Comparison of ENCODE assay signal across 17 mouse cellular contexts in the genomic region with DNA sequence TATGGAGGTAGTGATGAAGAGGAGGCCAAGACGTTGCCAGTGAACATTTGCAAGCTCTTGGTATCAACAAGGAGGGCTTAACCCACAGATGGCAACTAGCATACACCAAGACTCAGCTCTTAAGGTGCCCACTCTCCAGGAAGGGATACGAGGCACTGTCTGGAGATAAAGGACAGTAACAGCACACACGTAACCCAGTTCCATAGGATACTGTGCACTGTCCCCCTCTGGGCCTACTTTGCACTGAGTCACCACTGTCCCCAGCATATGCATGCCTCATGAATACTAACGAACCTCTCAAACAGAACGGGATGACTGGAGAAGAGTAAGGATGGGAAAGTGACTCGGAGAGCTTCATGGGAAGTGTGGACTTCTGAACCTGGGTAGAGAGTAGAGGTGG. TPM values are rescaled to one million over a fixed set of nuclear protein-coding genes. Genes with fewer than 3 reads are reported as not detected.
DNase-seq lines count a peak whose midpoint lies in the region; ATAC-seq lines count a peak whose summit lies in the region.
"Had no signal": no experiment of that assay in that cellular context is flagged by ENCODE, and none has a peak within 500 bp of the region (broad histone marks: within the 10 kb centered on the region; RNA-seq: fewer than 3 reads in every experiment).

No protein-coding gene starts in this region.

- H3K27ac ChIP-seq in heart, embryonic 16.5 days (ENCODE audit: low read length) = peak overlapping the region; percentile 11; the same call in 1 of the 2 replicates
- peak overlapping the region; percentile 59 for H3K27ac ChIP-seq in embryonic facial prominence, embryonic 10.5 days (replicated peaks)
- H3K27ac ChIP-seq in hindbrain, embryonic 10.5 days = peak overlapping the region; percentile 51
- 0 out of 2 replicates have a peak overlapping the region, but pooled peaks have one; percentile 38 for H3K27ac ChIP-seq in limb, embryonic 15.5 days
- H3K27ac ChIP-seq: embryonic facial prominence, embryonic 12.5 days; layer of hippocampus, adult 2 months; liver, embryonic 12.5 days had no signal

- H3K27me3 ChIP-seq in heart, embryonic 16.5 days (ENCODE audit: control insufficient read depth, insufficient read depth, low read length) = peaks cover 16% of the 10 kb centered on the region
- no peaks in the 10 kb centered on the region for H3K27me3 ChIP-seq in embryonic facial prominence, embryonic 10.5 days (replicated peaks; ENCODE audit: low read depth, poor library complexity, severe bottlenecking)
- H3K27me3 ChIP-seq in hindbrain, embryonic 10.5 days (ENCODE audit: insufficient read depth, poor library complexity, severe bottlenecking) = no peaks in the 10 kb centered on the region
- H3K27me3 ChIP-seq in limb, embryonic 15.5 days = no peaks in the 10 kb centered on the region
- H3K27me3 ChIP-seq: embryonic facial prominence, embryonic 12.5 days; liver, embryonic 12.5 days had no signal

- no peak for DNase-seq in heart, adult 11 months
- no peak for DNase-seq in embryonic facial prominence, embryonic 10.5 days (ENCODE audit: low spot score)
- DNase-seq in hindbrain, embryonic 10.5 days (ENCODE audit: low spot score) = no peak
- no peak for DNase-seq in adrenal gland, adult 18-20 months (ENCODE audit: low spot score in 2 of 2)
- DNase-seq in embryo, embryonic 9.5 days (ENCODE audit: extremely low spot score) = no peak
- DNase-seq in spleen, postnatal 4 days (ENCODE audit: low spot score in 2 of 2) = no peak
- DNase-seq: cerebellum, adult 8-10 months; kidney, adult 2 months; lung, postnatal 36 days; thymus, adult 2 months had no signal

- H3K36me3 ChIP-seq in heart, embryonic 16.5 days (ENCODE audit: control insufficient read depth, insufficient read depth) = no peaks in the 10 kb centered on the region
- H3K36me3 ChIP-seq in embryonic facial prominence, embryonic 10.5 days (replicated peaks) = no peaks in the 10 kb centered on the region
- no peaks in the 10 kb centered on the region for H3K36me3 ChIP-seq in hindbrain, embryonic 10.5 days
- H3K36me3 ChIP-seq in limb, embryonic 15.5 days = no peaks in the 10 kb centered on the region
- H3K36me3 ChIP-seq: embryonic facial prominence, embryonic 12.5 days; heart, embryonic 12.5 days; liver, embryonic 12.5 days had no signal

- H3K4me3 ChIP-seq in heart, embryonic 16.5 days (ENCODE audit: low read length) = no peak overlapping the region
- no peak overlapping the region for H3K4me3 ChIP-seq in embryonic facial prominence, embryonic 10.5 days
- no peak overlapping the region for H3K4me3 ChIP-seq in hindbrain, embryonic 10.5 days
- no peak overlapping the region for H3K4me3 ChIP-seq in limb, embryonic 15.5 days
- H3K4me3 ChIP-seq: embryonic facial prominence, embryonic 12.5 days; heart, embryonic 12.5 days; layer of hippocampus, adult 2 months; liver, embryonic 12.5 days; myocyte had no signal

- ATAC-seq in heart, embryonic 16.5 days (replicated peaks; ENCODE audit: extremely low read depth, insufficient read depth, low FRiP score) = no peak
- no peak for ATAC-seq in limb, embryonic 15.5 days (ENCODE audit: insufficient number of reproducible peaks, low FRiP score, low TSS enrichment, low read depth)
- ATAC-seq: liver, embryonic 12.5 days had no signal

- H3K4me1 ChIP-seq in heart, embryonic 16.5 days (ENCODE audit: control insufficient read depth, insufficient read depth, low read length) = peaks cover 21% of the 10 kb centered on the region
- peaks cover 55% of the 10 kb centered on the region for H3K4me1 ChIP-seq in embryonic facial prominence, embryonic 10.5 days
- peaks cover 61% of the 10 kb centered on the region for H3K4me1 ChIP-seq in hindbrain, embryonic 10.5 days (replicated peaks)
- H3K4me1 ChIP-seq in limb, embryonic 15.5 days = peaks cover 45% of the 10 kb centered on the region

- 86% methylated on average over 6 of the region's 6 CpGs for WGBS in heart, embryonic 16.5 days
- 83% methylated on average over 6 of the region's 6 CpGs for WGBS in embryonic facial prominence, embryonic 10.5 days
- 81% methylated on average over 6 of the region's 6 CpGs for WGBS in hindbrain, embryonic 10.5 days
- 69% methylated on average over 6 of the region's 6 CpGs for WGBS in limb, embryonic 15.5 days

- H3K9ac ChIP-seq in heart, embryonic 16.5 days (ENCODE audit: low read length) = no peak overlapping the region
- H3K9ac ChIP-seq in limb, embryonic 15.5 days = no peak overlapping the region
- H3K9ac ChIP-seq: embryonic facial prominence, embryonic 12.5 days; heart, embryonic 12.5 days; liver, embryonic 12.5 days had no signal

- no peaks in the 10 kb centered on the region for H3K9me3 ChIP-seq in heart, embryonic 16.5 days (replicated peaks; ENCODE audit: control insufficient read depth, low read length)
- no peaks in the 10 kb centered on the region for H3K9me3 ChIP-seq in embryonic facial prominence, embryonic 10.5 days
- no peaks in the 10 kb centered on the region for H3K9me3 ChIP-seq in hindbrain, embryonic 10.5 days
- no peaks in the 10 kb centered on the region for H3K9me3 ChIP-seq in limb, embryonic 15.5 days
- H3K9me3 ChIP-seq: embryonic facial prominence, embryonic 12.5 days; heart, embryonic 12.5 days; liver, embryonic 12.5 days had no signal

- no peak overlapping the region for H3K4me2 ChIP-seq in heart, embryonic 16.5 days (ENCODE audit: low read depth, low read length)
- H3K4me2 ChIP-seq in limb, embryonic 15.5 days = no peak overlapping the region
- H3K4me2 ChIP-seq: embryonic facial prominence, embryonic 12.5 days; heart, embryonic 12.5 days; liver, embryonic 12.5 days had no signal

RNA-seq across cellular contexts. Expression of gene Rgs3, which starts 48.2 kb away (rescaled TPM):
- 62.8 and 63.1 TPM in 2 replicates for polyA plus RNA-seq in heart, embryonic 16.5 days (2015; fragmentation: Nextera tagmentation; extraction: Ambion mirVana)
- polyA plus RNA-seq in embryonic facial prominence, embryonic 10.5 days (2016; fragmentation: Nextera tagmentation; extraction: Ambion mirVana) = 35.4 and 35.5 TPM in 2 replicates
- polyA plus RNA-seq in hindbrain, embryonic 10.5 days (2016; fragmentation: Nextera tagmentation; extraction: Ambion mirVana) = 36.2 and 48.6 TPM in 2 replicates
- 59.4 and 62.3 TPM in 2 replicates for polyA plus RNA-seq in limb, embryonic 15.5 days (2015; fragmentation: Nextera tagmentation; extraction: Ambion mirVana)
- total RNA-seq in adrenal gland, adult 18-20 months (2021) = 10 to 100 TPM; 23.2 to 24.3 TPM
